Mouse (Mus musculus) MEL (cell line): ENCODE measurements around the gene Pde7b.

Source experiments
- BHLHE40 ChIP-seq: IDR thresholded peaks from 2 replicates; pipeline ENCODE4 v1.6.1; 2012; ENCODE audit warnings: low read depth, mild to moderate bottlenecking, inconsistent platforms, low read length, improper control_type of control experiment, borderline replicate concordance
- CHD2 ChIP-seq: IDR thresholded peaks from 2 replicates; pipeline ENCODE4 v1.6.1; 2011; ENCODE audit warnings: low read length, improper control_type of control experiment
- CTCF ChIP-seq, 3 experiments: IDR thresholded peaks in 2 of 3; conservative IDR thresholded peaks in 1 of 3; 2 replicates each; pipeline ENCODE4 v1.5.1; 2011 to 2012; ENCODE audit warnings: low read length in 3 of 3, low read depth in 2 of 3, mild to moderate bottlenecking in 2 of 3, improper control_type of control experiment in 1 of 3, inconsistent platforms in 1 of 3, mixed read lengths in 1 of 3, moderate library complexity in 1 of 3; ENCODE audit not compliant: control insufficient read depth in 1 of 3, insufficient read depth in 1 of 3, poor library complexity in 1 of 3, severe bottlenecking in 1 of 3
- EP300 ChIP-seq, 2 experiments: IDR thresholded peaks; 2 replicates each; pipeline ENCODE4 v1.6.1; 2011; ENCODE audit warnings: improper control_type of control experiment in 2 of 2, low read length in 2 of 2, low read depth in 1 of 2, mild to moderate bottlenecking in 1 of 2
- GATA1 ChIP-seq: IDR thresholded peaks from 2 replicates; pipeline ENCODE4 v1.6.1; 2011; ENCODE audit warnings: low read depth, low read length, improper control_type of control experiment
- HCFC1 ChIP-seq: IDR thresholded peaks from 2 replicates; pipeline ENCODE4 v1.6.1; 2012; ENCODE audit warnings: low read depth, mild to moderate bottlenecking, inconsistent platforms, low read length, improper control_type of control experiment, moderate library complexity
- JUND ChIP-seq: IDR thresholded peaks from 2 replicates; pipeline ENCODE4 v1.6.1; 2011; ENCODE audit warnings: low read depth, mild to moderate bottlenecking, improper control_type of control experiment, low read length
- MAFK ChIP-seq: IDR thresholded peaks from 2 replicates; pipeline ENCODE4 v1.6.1; 2011; ENCODE audit warnings: low read depth, mild to moderate bottlenecking, low read length, improper control_type of control experiment, borderline replicate concordance
- POLR2A ChIP-seq, 2 experiments: IDR thresholded peaks; 2 replicates each; pipeline ENCODE4 v1.6.1; 2011 to 2012; ENCODE audit warnings: low read length in 2 of 2, mild to moderate bottlenecking in 2 of 2, control low read depth in 1 of 2, improper control_type of control experiment in 1 of 2, low read depth in 1 of 2, moderate library complexity in 1 of 2; ENCODE audit not compliant: control insufficient read depth in 1 of 2, insufficient read depth in 1 of 2, poor library complexity in 1 of 2
- TCF12 ChIP-seq: IDR thresholded peaks from 2 replicates; pipeline ENCODE4 v1.6.1; 2014; ENCODE audit warnings: low read depth, mild to moderate bottlenecking, inconsistent platforms, low read length, improper control_type of control experiment, moderate library complexity
- UBTF ChIP-seq: IDR thresholded peaks from 2 replicates; pipeline ENCODE4 v1.6.1; 2012; ENCODE audit warnings: low read depth, mild to moderate bottlenecking, inconsistent platforms, low read length, improper control_type of control experiment, moderate library complexity, borderline replicate concordance; ENCODE audit not compliant: insufficient read depth
- USF2 ChIP-seq, 2 experiments: IDR thresholded peaks; 2 replicates each; pipeline ENCODE4 v1.6.1; 2011 to 2012; ENCODE audit warnings: improper control_type of control experiment in 2 of 2, low read length in 2 of 2, borderline replicate concordance in 1 of 2, inconsistent platforms in 1 of 2, low read depth in 1 of 2, mild to moderate bottlenecking in 1 of 2; ENCODE audit not compliant: insufficient read depth in 1 of 2
- ZNF384 ChIP-seq: IDR thresholded peaks from 2 replicates; pipeline ENCODE4 v1.6.1; 2012; ENCODE audit warnings: low read depth, mild to moderate bottlenecking, inconsistent platforms, low read length, improper control_type of control experiment

DNA sequence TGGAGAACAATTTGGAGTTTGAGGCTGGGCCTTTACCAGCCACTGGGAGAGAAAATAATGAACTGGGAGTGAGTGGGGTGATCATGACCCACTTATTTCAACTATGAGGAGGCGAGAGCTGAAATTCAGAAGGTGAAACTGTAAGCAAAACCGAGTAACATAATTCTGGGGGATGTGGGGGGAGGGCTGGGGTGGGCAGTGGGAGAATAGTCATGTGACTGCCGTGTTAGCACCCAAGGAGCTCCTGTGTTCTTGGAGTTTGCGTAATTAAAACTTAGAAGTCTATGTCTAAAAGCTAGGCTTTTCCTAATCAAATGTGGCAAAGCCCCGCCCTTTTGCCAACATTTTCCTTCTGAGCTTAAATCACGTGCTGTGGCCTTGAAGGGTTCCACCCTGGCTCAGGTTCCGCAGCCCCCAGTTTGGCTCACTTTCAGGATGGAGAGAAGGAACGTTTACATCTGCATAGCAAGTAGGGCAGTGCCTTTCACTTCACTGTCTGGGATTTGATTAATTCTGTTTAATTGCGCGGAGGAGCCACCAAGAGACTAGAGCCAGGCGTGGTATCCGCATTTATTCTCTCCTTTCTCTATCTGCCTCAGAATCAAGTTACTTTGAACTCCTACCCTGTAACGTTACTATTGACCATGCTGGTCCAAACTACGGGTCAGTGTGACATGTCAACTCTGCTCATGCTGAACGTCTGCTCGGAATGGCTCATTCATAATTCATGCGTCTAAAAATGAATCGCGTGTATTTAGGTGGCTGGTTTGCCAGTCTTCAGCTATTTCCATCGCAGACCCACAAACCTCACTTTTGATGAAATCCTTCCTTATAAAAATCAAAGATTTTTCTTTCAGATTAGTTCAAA, 196.1 kb downstream of the Pde7b start:
- TF ChIP-seq POLR2A (IDR thresholded peaks at IDR 0.05; ENCODE audit: control insufficient read depth in 1 of 2, insufficient read depth in 1 of 2, low read depth in 1 of 2, low read length in 2 of 2, poor library complexity in 1 of 2) (no peak), CTCF (IDR thresholded peaks at IDR 0.05 in 2 of 3, conservative IDR thresholded peaks at IDR 0.05 in 1 of 3; ENCODE audit: control insufficient read depth in 1 of 3, insufficient read depth in 1 of 3, low read depth in 2 of 3, low read length in 3 of 3, poor library complexity in 1 of 3, severe bottlenecking in 1 of 3) (no peak), MAFK (no peak), USF2 (IDR thresholded peaks at IDR 0.05; ENCODE audit: borderline replicate concordance in 1 of 2, insufficient read depth in 1 of 2, low read depth in 1 of 2, low read length in 2 of 2) (no peak), GATA1 (no peak), BHLHE40 (no peak), UBTF (no peak), JUND (no peak), HCFC1 (no peak), TCF12 (no peak), CHD2 (no peak), EP300 (IDR thresholded peaks at IDR 0.05; ENCODE audit: low read depth in 1 of 2, low read length in 2 of 2) (no peak), ZNF384 (no peak)
